Mouse (Mus musculus) layer of hippocampus, adult 11-12 months (tissue): ENCODE results near the gene Trmt1.
A peak's percentile ranks its signal among the peaks of the same experiment; 100 is the strongest.
"Not testable (repeated sequence)": the region's sequence is repeated elsewhere in the genome, so short reads cannot be mapped to it uniquely, and the experiment has no call there.

ENCODE experiments used
- DNase-seq: peaks from one replicate; pipeline ENCODE4 v3.0.0; 2022; ENCODE audit warnings: low spot score

Gene Trmt1

DNA sequence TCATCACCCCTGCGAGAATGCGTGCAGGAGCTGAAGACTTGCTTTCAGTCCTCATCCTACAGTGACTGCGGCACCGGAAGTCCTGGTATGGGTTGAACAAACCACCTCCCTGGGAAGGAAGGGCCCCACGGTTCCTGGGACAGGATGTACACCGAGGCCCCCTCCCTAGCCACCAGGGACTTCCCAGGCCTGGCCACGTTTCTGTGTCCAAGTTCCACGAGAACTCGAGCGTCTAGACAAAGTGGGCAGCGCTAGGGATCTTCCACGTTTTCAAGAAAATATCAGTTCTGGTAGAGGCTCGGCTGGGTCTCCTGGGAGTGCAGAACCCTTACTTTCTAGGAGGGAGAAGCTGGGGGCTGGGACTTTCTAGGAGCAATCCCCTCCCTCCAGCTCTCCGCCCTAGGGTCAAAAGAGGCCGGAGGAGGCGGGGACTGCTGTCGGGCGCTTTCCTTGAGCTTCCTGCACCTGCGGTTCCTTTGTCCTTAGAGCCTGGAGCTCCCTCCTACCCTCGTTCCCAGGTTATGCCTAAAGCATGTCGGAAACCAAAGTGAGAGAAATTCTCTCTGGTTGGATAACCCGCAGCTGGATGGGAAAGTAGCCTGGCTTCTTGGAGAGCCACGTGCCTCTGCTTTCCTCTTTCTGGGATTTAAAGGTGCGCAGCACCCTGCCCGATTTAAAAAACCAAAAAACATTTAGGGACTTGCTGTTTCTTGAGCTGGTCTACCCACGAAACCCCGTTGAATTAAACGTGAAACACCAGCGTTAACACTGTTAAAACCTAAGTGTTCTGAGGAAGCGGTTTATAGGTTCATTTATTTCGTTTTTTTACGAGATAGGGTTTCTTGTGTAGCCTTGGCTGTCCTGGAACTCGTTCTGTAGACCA lies 25.9 kb upstream of the Trmt1 start:
- DNase-seq: no peak

DNA sequence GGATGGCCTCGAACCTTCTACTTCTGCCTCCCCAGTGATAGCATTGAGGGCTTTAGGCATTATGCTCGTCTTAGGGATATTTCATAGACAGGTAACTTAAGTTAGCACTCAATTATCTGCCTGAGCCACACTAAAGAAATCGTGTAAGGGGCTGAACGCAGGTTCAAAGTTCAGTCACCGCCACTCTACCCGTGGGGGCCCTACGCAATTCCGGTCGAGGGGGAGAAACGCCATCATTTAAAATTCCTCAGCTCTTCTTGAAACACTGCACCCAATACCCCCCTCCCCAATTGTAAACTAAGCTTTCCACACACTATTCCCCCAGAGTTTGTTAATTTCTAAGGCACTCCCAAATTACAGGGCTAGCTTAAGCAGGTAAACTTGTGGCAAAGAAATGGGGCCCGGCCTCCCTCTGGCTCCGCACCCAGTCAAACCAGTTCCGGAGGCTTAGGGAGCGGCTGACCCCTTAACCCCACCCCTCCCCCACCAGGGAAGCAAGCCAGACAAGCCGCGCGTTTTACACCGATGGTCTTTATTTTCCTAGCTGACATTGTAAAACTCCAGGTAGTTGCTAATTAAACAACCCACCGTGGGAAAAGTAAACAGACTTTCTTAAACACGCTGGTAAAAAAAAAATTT lies 25.2 kb upstream of the Trmt1 start:
- no peak for DNase-seq

DNA sequence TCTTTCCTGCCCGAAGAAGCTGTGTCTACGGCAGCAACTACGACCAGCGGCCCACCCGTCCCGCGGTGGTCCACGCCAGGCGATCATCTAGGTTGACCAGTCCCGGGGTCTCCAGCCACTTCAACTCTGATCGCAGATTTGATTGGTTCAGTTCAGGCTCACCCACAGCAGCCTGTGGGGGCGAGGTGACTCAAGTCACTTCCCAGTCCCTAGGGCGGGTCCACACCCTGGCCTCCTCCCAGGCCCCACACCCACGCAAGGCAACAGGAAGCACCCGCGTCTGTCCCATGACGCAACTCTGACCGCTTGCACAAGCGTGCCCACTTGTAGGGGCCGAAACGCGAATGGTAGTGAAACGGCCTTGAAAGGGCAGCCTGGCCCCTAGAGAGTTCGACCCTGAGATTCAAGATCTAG lies 24.6 kb upstream of the Trmt1 start:
- DNase-seq: peak; percentile 77

DNA sequence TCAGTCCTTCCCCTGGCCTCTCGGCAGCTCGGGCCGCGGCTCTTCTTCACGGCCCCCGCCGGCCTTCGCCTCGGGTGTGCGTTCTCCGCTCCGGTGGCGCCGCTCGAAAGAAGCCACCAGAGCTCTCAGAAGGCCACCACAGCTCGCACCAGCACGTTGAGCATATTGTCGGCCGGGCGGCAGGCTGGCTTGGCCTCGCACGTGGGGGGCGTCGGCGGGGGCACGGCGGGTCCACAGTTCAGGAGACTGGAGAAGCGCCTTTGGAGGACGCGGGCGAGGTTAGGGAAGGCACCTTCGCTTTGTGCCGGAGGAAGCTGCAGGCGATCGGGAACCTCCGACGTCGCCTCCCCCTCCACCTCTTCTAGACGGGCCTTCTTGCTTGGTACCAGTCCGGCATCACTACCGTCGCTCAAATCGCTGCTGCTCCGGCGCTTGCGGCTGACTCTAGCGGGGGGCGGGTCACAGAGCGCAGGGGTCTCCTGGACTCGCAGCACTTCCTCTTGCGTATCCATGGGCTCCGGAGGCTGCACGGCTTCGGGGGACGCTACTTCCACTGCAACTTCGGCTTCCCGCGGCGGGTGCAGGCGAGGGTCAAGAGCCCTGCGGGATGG lies 24.0 kb upstream of the Trmt1 start:
- DNase-seq: no peak

DNA sequence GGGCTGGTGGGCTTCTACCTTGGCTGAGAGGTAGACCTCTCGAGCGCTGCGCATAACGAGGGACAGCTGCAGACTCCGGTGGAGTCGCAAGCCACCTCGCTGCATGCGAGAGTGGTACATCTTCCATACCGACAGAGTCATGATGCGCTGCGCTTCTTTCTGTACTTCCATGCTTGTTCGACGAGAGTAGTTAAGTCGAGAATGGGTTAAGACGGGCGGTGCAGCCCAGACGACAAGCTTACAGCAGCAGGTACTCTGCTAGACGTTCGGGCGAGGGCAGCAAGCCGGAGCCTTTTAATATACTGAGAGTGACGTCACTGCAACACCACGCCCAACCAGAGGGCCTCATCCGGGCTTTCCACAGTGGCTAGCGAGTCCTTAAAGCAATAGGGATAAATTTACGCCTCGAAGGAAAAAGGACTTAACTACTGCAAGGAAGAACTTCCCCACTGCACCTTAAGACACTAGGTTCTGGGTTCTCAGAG lies 23.5 kb upstream of the Trmt1 start, which contains the start of gene Ier2:
Gene Ier2 (minus strand): TSS at position 272 of the 485 bp plus-strand sequence.
- DNase-seq: peak; percentile 94

DNA sequence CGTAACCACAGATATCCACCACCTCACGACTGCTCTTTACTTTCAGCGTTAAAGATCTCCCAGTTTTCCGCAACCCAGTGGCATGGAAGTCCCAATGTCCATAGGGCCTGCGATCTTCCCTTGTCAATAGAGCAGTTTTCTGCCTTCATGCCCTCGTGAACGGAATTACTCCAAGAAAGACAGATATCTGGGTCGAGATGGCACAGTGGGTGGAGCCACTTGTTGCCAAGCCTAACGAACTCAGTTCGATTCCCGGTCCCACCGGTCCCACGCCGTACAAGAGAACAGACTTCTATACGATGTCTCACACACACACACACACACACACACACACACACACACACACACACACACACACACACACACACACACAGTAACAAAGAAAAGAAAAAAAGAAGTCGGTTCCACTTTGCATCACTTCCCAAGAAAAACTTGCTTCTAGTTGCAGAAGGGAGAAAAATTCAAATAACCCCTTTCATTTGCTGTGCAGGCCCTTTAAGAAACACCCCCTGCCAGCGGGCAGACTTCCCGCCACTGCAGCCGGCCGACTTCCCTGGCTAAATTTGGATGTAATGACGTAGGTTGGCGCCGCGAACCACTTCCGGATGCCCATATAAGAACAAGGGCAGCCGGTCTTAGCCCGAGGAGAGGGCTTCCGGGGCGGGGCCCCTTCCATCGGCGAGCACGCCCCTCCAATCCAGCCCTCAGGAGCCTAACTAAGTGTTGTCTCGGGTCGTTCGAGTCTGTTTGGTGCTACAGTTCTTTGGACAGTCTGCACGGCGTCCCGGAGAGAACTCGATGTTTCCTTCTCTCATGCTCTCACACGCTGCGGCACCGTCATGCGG lies 22.4 kb upstream of the Trmt1 start:
- peak; percentile 97 for DNase-seq

DNA sequence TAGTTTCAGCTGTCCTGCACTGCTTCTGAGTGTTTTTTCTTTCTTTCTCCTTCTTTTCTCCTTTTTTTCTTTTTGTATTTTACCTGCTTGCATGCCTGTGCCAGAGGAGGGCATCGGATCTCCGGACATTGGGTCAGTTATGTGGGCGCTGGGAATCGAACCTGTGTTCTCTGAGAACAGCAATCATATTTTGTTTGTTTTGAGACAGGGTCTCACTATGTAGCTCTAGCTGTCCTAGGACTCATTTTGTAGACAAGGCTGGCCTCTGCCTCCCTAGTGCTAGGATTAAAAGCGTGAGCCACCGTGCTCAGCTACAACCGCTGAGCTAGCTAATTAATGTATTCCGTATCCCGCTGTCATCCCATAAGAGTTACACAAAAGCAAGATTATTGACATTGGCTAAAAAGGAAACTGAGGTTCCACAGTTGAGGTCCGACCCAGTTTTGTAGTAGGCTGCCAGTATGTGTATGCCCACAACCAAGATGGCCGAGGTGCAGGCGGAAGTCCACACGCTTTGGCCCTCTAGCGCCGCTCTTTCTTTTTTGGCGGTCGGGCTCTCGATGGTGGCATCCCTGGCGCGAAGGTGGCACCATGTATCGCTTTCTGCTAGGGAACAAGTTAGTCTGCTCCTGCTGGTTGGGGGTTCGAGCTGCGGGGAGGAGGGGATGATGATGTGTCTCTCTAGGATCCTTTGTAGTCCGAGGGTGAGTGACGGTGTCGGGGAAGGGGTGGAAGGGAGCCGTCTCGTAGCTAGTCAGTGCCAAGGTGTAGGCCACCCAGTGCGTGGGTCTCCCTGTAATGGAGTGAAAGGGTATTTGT lies 21.3 kb upstream of the Trmt1 start:
- peak; percentile 87 for DNase-seq

DNA sequence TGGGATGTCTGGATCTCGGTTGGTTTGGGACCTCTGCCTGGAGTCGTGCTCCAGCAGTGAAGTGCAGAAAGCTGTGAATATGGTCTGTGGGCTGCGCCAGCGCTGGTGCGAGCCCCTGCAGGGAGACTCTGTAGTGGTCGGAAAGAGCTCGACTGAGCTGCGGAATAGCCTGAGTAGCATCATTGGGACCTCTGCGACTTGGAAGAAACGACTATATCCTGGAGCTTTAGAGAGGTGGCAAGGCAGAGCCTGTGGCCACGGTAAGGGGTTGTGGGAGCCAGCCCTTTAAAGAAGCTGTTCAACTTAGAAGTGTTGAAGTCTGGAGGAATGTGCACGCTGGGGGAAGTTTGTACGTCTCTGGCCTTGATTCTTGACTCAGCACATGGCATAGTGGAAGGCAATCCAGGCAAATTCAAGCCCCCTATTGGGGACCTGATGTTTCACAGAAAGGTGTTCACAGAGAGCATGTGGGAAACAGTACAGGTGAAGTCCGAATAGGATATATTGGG lies 20.7 kb upstream of the Trmt1 start:
- DNase-seq: no peak

DNA sequence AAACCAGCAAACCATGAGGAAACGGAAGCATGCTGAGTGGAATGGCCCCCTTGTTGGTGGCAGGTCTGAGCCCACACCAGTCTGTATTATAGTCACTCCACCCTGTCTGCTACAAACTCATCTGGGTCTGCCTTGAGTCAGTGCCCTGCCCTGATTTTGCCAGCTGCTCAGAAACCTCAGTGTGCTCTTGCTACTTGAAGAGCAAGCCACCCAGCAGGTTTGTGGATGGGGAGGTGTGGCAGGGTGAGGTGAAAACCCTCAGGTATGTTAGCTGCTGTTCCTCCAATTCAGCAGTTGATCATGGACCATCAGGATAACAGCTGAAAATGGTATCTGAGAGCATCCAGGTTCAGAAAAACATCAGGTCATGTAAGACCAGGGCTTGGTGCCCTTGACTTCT lies 18.0 kb upstream of the Trmt1 start:
- no peak for DNase-seq

DNA sequence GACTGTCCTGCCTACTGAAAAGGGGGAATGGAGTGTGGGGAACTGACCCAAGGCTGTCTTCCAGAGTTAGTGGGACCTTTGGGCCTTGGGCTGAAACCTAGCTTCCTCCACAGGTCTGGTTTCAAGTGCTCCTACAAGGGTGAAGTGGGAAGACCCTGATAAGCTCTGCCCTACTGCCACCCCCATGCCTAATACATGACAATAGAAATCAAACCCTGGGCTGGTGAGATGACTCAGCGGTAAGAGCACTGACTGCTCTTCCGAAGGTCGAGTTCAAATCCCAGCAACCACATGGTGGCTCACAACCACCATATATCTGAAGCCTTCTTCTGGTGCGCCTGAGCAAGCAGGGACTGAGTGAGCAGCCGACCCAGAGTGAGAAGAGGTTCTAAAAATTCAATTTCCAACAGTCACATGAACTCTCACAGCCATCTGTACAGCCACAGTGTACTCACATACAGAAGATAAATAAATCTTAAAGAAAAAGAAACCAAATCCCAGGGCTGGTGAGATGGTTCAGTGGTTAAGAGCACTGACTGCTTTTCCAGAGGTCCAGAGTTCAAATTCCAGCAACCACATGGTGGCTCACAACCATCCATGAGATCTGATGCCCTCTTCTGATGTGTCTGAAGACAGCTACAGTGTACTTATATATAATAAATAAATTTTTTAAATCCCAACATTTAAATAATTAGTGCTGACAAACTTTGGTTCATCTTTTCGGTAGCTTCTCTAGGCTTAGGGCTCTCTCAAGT lies 17.2 kb upstream of the Trmt1 start:
- DNase-seq: no peak

DNA sequence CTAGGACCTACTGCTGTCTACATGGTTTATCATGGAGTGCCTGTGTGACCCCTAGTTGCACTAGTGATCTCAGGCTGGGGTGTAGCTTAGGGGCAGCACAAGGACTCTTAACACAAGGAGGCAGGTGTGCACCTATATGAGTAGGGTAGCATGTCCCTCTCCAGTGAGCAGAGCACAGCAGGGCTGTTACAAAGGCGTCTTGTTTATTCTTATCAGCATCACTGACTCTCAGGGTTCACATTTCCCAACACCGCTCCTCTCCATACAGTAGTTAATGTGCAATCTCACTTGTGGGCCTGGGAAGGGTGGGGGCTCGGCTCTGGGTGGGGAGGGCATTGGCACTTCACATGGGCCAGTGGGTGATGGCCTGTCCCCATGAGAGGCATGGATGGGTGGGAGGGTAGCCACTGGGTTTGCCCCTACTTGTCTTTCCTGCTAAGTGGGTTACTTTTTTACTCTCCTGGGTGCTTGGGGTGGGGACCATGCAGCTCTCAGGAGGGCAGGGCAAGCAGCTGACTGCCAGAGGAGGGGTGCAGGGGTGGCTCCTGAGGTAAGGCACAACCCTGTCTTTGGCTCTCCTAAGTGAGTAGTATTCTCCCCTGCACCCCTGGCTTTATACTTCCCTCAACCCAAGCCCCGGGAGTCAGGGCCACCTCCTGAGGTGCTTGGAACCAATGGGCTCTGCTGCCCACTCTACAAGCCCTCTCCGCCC lies 15.7 kb upstream of the Trmt1 start:
- not testable (repeated sequence) for DNase-seq

DNA sequence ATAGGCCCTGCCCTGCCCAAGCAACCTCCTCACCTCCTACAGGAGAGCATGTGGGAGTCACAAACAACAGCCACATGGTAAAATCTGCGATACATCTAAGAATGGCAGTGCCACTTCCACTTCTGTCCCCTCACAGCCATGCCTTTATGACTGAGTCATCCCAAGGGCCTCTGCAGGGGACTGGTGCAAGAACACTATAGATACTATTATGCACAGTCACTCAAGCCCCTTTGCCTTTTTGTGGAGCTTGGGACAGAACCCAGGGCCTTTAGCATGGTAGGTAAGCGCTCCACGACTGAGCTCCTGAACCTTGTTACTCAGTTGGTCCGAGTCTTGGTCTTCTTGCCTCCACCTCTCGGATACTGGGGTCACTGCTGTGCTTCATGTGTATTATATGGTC lies 8.8 kb upstream of the Trmt1 start:
- no peak for DNase-seq

DNA sequence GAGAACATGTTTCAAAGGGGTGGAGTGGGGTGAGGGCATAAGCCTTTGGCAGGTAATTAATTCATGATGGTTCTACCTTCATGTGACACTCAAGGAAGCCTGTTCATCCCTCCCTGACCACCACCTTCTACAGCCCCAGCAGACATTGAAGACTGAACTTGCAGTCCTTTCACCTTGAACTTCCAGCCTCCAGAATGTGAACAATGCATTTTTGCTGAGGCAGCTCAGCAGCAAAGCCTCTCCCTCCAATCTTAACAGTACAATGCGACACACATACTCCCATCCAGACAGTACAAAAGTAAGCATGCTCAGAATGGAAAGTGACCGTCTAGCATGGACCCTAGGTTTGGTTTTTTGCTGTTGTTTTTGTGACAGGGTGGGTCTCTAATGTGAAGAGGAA lies 4.6 kb upstream of the Trmt1 start:
- DNase-seq: no peak

DNA sequence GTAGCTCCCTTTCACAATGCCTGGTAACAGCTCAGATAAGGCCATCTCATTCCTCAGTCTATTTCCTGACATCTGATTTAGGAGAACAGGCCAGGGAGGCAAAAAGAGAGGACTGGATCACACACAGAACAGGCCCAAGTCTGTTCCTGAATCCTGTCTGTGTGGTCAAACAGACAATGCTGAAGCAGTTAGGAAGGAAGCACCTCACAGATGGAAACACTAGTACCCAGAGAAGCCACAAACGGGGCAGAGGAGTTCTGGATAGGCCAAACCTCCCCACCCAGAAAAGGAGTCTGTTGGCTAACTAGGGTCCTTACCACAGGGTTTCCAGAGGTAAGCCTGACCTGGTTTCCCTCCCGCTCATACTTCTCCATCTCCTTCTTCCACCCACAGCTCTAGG lies 3.9 kb upstream of the Trmt1 start:
- no peak for DNase-seq

DNA sequence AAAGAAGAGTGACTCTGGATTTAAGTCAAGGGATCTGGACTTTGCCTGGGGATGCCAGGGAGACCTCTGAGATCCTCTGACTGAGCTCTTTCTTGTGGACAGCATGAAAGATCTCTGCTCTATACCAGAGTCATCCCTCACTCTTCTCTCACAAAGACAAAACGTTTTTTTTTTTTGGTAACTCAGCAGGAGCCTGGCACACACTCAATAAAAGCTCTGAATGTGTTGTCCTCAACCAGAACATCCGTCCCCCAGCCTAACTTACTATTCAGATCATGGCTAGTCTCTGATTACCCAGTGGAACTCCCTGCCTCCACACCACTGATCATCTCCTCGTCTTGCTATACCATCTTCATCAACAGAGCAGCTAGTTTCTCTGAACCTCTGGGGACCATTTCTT lies 1.6 kb upstream of the Trmt1 start:
- DNase-seq: no peak

DNA sequence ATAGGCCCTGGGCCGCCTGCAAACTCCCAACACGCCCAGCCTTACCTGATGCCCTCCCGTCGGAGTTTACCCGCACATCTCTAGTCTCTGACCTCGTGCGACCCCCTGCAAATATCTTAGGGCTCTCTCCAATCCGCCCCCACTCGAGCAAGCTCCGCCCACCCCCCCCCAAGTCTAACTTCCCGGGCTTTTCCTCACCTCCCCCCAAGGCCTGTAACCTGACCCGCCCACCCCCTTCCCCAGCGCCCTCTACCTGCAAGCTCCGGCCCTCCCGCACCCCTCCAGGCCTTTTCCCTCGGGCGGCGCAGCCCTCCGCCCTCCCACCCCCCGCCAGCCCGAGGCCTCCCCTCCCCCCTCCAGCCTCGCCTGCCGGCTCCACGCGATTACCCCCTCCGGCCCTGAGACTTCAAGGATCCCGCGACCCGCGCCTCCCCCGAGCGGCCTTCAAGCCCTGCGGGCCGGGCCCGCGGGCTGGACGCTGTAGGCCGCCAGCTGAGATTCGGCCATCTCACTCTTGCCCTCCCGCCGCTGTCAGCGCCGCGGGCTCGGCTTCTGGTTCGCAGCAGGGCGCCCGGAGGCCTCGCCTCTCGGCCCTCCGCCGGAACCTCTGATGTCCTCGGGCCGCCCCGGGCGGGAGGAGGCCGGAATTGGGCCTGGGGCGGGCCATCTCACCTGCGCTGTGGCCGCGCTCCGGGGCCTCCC lies 1.0 kb downstream of the Trmt1 start:
- DNase-seq: no peak

DNA sequence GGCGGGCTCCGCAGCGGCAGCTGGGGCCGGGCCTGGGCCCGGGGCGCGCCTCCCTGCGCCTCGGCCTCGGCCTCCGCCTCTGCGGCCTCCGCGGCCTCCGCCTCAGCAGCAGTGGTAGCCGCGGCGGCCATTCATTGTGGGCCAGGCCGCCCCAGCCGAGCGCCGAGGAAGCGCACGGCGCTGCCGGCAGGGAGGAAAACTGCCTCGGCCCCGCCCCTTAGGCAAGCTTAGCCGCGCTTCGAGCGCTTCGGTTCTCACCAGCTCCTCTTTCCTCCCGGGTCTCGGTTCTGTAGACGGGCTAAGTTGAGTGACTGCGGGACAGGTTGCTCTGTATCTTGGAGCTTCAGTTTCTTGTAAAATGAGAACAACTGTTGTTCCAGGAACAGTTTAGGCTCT lies 1.6 kb downstream of the Trmt1 start, which contains the start of gene Nacc1:
Gene Nacc1 (minus strand): TSS at position 158 of the 396 bp plus-strand sequence.
- DNase-seq: peak; percentile 83

DNA sequence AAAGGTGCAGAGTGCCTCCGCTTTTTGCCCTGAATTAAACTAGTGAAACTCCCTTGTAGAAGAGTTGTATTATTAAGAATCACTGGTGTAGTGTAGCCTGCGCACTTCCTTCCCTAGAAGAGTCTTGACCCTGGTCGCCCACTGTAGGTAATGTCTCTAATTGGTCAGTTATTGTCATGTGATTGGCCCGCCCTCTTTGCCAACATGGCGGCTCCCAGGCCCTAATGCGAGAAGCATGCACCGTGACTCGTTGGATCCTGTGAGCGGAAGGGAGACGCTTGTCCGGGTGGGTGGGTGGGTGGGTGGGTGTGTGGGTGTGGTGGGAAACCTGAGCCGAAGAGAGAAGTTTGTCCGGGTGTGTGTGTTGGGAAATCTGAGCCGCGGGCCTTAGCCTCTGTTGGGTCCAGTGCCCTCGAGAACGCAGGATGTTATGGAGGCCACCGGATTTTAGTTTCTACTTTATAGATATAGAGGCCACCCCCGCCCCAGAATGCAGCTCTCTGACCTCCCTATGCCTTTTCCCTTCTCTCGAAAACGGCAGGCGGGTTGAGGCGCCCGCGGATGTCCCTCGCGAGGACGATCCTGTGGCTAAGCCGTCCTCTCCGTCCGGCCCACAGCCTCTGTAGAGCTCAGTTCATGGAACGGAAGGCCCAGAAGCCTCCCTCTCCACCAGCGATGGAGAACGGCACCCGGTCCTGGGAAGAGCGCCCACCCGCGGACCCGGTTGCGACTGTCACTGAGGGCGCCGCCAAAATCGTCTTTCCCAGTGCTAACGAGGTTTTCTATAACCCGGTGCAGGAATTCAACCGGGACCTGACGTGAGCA lies 3.2 kb downstream of the Trmt1 start:
- peak; percentile 93 for DNase-seq
